In genomic region chr11:84480451-84480850, GRCm38 (mm10) we compare ENCODE assay signal across 18 mouse cellular contexts. TPM values are rescaled to one million over a fixed set of nuclear protein-coding genes. Genes with fewer than 3 reads are reported as not detected.
A peak's percentile ranks its signal among the peaks of the same experiment; 100 is the strongest.
DNase-seq lines count a peak whose midpoint lies in the region; ATAC-seq and TF ChIP-seq lines count a peak whose summit lies in the region.
"Had no signal": no experiment of that assay in that cellular context is flagged by ENCODE, and none has a peak within 500 bp of the region (broad histone marks: within the 10 kb centered on the region; RNA-seq: fewer than 3 reads in every experiment).

No protein-coding gene starts in this region.

- H3K27me3 ChIP-seq in embryonic facial prominence, embryonic 14.5 days (replicated peaks; ENCODE audit: control insufficient read depth, insufficient read depth, low read length) = no peaks in the 10 kb centered on the region
- no peaks in the 10 kb centered on the region for H3K27me3 ChIP-seq in embryonic facial prominence, embryonic 10.5 days (replicated peaks; ENCODE audit: low read depth, poor library complexity, severe bottlenecking)
- no peaks in the 10 kb centered on the region for H3K27me3 ChIP-seq in kidney, postnatal 0 days (ENCODE audit: insufficient read depth, low read length)
- H3K27me3 ChIP-seq in forebrain, embryonic 11.5 days (ENCODE audit: control insufficient read depth, insufficient read depth, low read length) = no peaks in the 10 kb centered on the region
- H3K27me3 ChIP-seq: intestine, embryonic 15.5 days; lung, embryonic 15.5 days; neural tube, embryonic 13.5 days had no signal

- no peak overlapping the region for H3K4me3 ChIP-seq in embryonic facial prominence, embryonic 14.5 days (ENCODE audit: low read depth, low read length)
- no peak overlapping the region for H3K4me3 ChIP-seq in embryonic facial prominence, embryonic 10.5 days
- no peak overlapping the region for H3K4me3 ChIP-seq in kidney, postnatal 0 days (replicated peaks; ENCODE audit: low read depth, low read length)
- H3K4me3 ChIP-seq in lung, adult 2 months (replicated peaks; ENCODE audit: extremely low read depth, low read depth, low read length) = no peak overlapping the region
- H3K4me3 ChIP-seq in forebrain, embryonic 11.5 days (ENCODE audit: low read depth, low read length) = no peak overlapping the region
- H3K4me3 ChIP-seq: hindbrain, embryonic 10.5 days; intestine, embryonic 15.5 days; lung, embryonic 15.5 days; neural tube, embryonic 13.5 days had no signal

- no peak overlapping the region for H3K9ac ChIP-seq in embryonic facial prominence, embryonic 14.5 days (ENCODE audit: low read depth, low read length)
- no peak overlapping the region for H3K9ac ChIP-seq in kidney, postnatal 0 days (ENCODE audit: low read depth, low read length)
- no peak overlapping the region for H3K9ac ChIP-seq in forebrain, embryonic 11.5 days (ENCODE audit: low read length)
- H3K9ac ChIP-seq: intestine, embryonic 15.5 days; lung, embryonic 15.5 days; neural tube, embryonic 13.5 days had no signal

- no peaks in the 10 kb centered on the region for H3K36me3 ChIP-seq in embryonic facial prominence, embryonic 14.5 days (ENCODE audit: control insufficient read depth, insufficient read depth, low read length)
- H3K36me3 ChIP-seq in embryonic facial prominence, embryonic 10.5 days (replicated peaks) = no peaks in the 10 kb centered on the region
- no peaks in the 10 kb centered on the region for H3K36me3 ChIP-seq in kidney, postnatal 0 days (ENCODE audit: insufficient read depth, low read length)
- H3K36me3 ChIP-seq in forebrain, embryonic 11.5 days (ENCODE audit: control insufficient read depth, insufficient read depth, low read length) = no peaks in the 10 kb centered on the region
- H3K36me3 ChIP-seq: hindbrain, embryonic 10.5 days; intestine, embryonic 15.5 days; lung, embryonic 15.5 days; neural tube, embryonic 13.5 days had no signal

- H3K9me3 ChIP-seq in embryonic facial prominence, embryonic 14.5 days (ENCODE audit: control insufficient read depth, low read length) = no peaks in the 10 kb centered on the region
- no peaks in the 10 kb centered on the region for H3K9me3 ChIP-seq in embryonic facial prominence, embryonic 10.5 days
- H3K9me3 ChIP-seq in kidney, postnatal 0 days (replicated peaks; ENCODE audit: low read length) = no peaks in the 10 kb centered on the region
- H3K9me3 ChIP-seq in forebrain, embryonic 11.5 days (ENCODE audit: control insufficient read depth, low read length) = no peaks in the 10 kb centered on the region
- H3K9me3 ChIP-seq: hindbrain, embryonic 10.5 days; intestine, embryonic 15.5 days; lung, embryonic 15.5 days; neural tube, embryonic 13.5 days had no signal

- H3K4me2 ChIP-seq in embryonic facial prominence, embryonic 14.5 days (ENCODE audit: low read depth, low read length) = no peak overlapping the region
- no peak overlapping the region for H3K4me2 ChIP-seq in kidney, postnatal 0 days (ENCODE audit: low read length)
- no peak overlapping the region for H3K4me2 ChIP-seq in forebrain, embryonic 11.5 days (ENCODE audit: low read depth, low read length, severe bottlenecking)
- H3K4me2 ChIP-seq: intestine, embryonic 15.5 days; lung, embryonic 15.5 days; neural tube, embryonic 13.5 days had no signal

- no peak overlapping the region for H3K27ac ChIP-seq in embryonic facial prominence, embryonic 14.5 days (replicated peaks; ENCODE audit: low read depth, low read length)
- H3K27ac ChIP-seq in embryonic facial prominence, embryonic 10.5 days (replicated peaks) = no peak overlapping the region
- no peak overlapping the region for H3K27ac ChIP-seq in kidney, postnatal 0 days
- H3K27ac ChIP-seq in forebrain, embryonic 11.5 days (ENCODE audit: low read depth, low read length) = no peak overlapping the region
- H3K27ac ChIP-seq: hindbrain, embryonic 10.5 days; lung, embryonic 15.5 days had no signal

- H3K4me1 ChIP-seq in embryonic facial prominence, embryonic 14.5 days (ENCODE audit: control insufficient read depth, insufficient read depth, low read length) = peaks cover 7% of the 10 kb centered on the region; the same call in 1 of the 2 replicates
- H3K4me1 ChIP-seq in embryonic facial prominence, embryonic 10.5 days = no peaks in the 10 kb centered on the region; the same call in 1 of the 2 replicates
- no peaks in the 10 kb centered on the region for H3K4me1 ChIP-seq in kidney, postnatal 0 days (replicated peaks; ENCODE audit: insufficient read depth, low read length)
- no peaks in the 10 kb centered on the region; the same call in 1 of the 2 replicates for H3K4me1 ChIP-seq in lung, adult 2 months (ENCODE audit: control insufficient read depth, insufficient read depth, low read length)
- H3K4me1 ChIP-seq in forebrain, embryonic 11.5 days (replicated peaks; ENCODE audit: control insufficient read depth, insufficient read depth, low read length) = peaks cover 3% of the 10 kb centered on the region
- H3K4me1 ChIP-seq: intestine, embryonic 15.5 days had no signal

- WGBS in embryonic facial prominence, embryonic 14.5 days = 53% methylated on average over 3 of the region's 3 CpGs
- WGBS in embryonic facial prominence, embryonic 10.5 days = 82% methylated on average over 3 of the region's 3 CpGs
- 56% methylated on average over 3 of the region's 3 CpGs for WGBS in kidney, postnatal 0 days
- WGBS in lung, adult 2 months = 42% methylated on average over 3 of the region's 3 CpGs
- WGBS in forebrain, embryonic 11.5 days = 66% methylated on average over 3 of the region's 3 CpGs

- DNase-seq in embryonic facial prominence, embryonic 14.5 days (ENCODE audit: low spot score) = peak; percentile 33
- no peak for DNase-seq in embryonic facial prominence, embryonic 10.5 days (ENCODE audit: low spot score)
- DNase-seq in kidney, postnatal 0 days (ENCODE audit: low spot score) = peak; percentile 36
- DNase-seq in kidney, adult 11 months = no peak
- DNase-seq in lung, postnatal 36 days = peak; percentile 10
- no peak for DNase-seq in lung, adult 2 months
- DNase-seq in brain, embryonic 14.5 days (ENCODE audit: low read depth) = peak; percentile 41
- DNase-seq in forebrain, embryonic 11.5 days (ENCODE audit: low spot score) = no peak
- DNase-seq: left cerebral cortex, postnatal 4 days; right cerebral cortex, postnatal 25 days; thymus, postnatal 25 days had no signal

- TF ChIP-seq CTCF in kidney, postnatal 0 days (IDR thresholded peaks at IDR 0.05; ENCODE audit: low read depth) = no peak
- TF ChIP-seq CTCF in lung, adult 2 months (IDR thresholded peaks at IDR 0.05; ENCODE audit: insufficient read depth, low read length) = no peak
- TF ChIP-seq CTCF in brain, embryonic 14.5 days (IDR thresholded peaks at IDR 0.05; ENCODE audit: borderline replicate concordance, extremely low read depth, insufficient read depth, insufficient read length) = no peak

- no peak for ATAC-seq in embryonic facial prominence, embryonic 14.5 days (ENCODE audit: low read depth)
- ATAC-seq in kidney, postnatal 0 days (replicated peaks; ENCODE audit: low FRiP score, low read depth) = no peak
- ATAC-seq in forebrain, embryonic 11.5 days (replicated peaks; ENCODE audit: low FRiP score) = no peak
- ATAC-seq: forebrain, embryonic 16.5 days; intestine, embryonic 15.5 days had no signal

- no peak for TF ChIP-seq POLR2A in lung, adult 2 months (IDR thresholded peaks at IDR 0.05; ENCODE audit: borderline replicate concordance, extremely low read depth, low read depth, low read length)
- no peak for TF ChIP-seq POLR2A in brain, embryonic 14.5 days (IDR thresholded peaks at IDR 0.05; ENCODE audit: borderline replicate concordance, extremely low read depth, insufficient read depth, insufficient read length, poor library complexity, severe bottlenecking)

RNA-seq across cellular contexts. Expression of gene Aatf, which starts 32.9 kb away (rescaled TPM):
- 39.9 and 40.3 TPM in 2 replicates for polyA plus RNA-seq in embryonic facial prominence, embryonic 14.5 days (2014; fragmentation: Nextera tagmentation; extraction: Ambion mirVana)
- 57.9 and 58.3 TPM in 2 replicates for polyA plus RNA-seq in embryonic facial prominence, embryonic 10.5 days (2016; fragmentation: Nextera tagmentation; extraction: Ambion mirVana)
- polyA plus RNA-seq in kidney, postnatal 0 days (2015; fragmentation: Nextera tagmentation; extraction: Ambion mirVana) = 40.7 and 45.0 TPM in 2 replicates
- 2.9 and 4.4 TPM in 2 replicates for polyA plus RNA-seq in lung, adult 2 months (2012; rRNA removed)
- polyA plus RNA-seq in brain, embryonic 14.5 days (2012; rRNA removed) = 7.1 and 14.6 TPM in 2 replicates
- polyA plus RNA-seq in forebrain, embryonic 11.5 days (2014; fragmentation: Nextera tagmentation; extraction: Ambion mirVana) = 53.6 and 54.8 TPM in 2 replicates

RNA-seq across cellular contexts. Expression of gene Lhx1, which starts 44.9 kb away (rescaled TPM):
- polyA plus RNA-seq in embryonic facial prominence, embryonic 14.5 days (2014; fragmentation: Nextera tagmentation; extraction: Ambion mirVana) = 0.07 and 0.11 TPM in 2 replicates
- polyA plus RNA-seq in embryonic facial prominence, embryonic 10.5 days (2016; fragmentation: Nextera tagmentation; extraction: Ambion mirVana) = 1.4 and 2.4 TPM in 2 replicates
- polyA plus RNA-seq in kidney, postnatal 0 days (2015; fragmentation: Nextera tagmentation; extraction: Ambion mirVana) = 25.3 and 28.9 TPM in 2 replicates
- polyA plus RNA-seq in lung, adult 2 months (2012; rRNA removed) = not detected in 2 replicates
- 36.2 and 64.4 TPM in 2 replicates for polyA plus RNA-seq in brain, embryonic 14.5 days (2012; rRNA removed)
- polyA plus RNA-seq in forebrain, embryonic 11.5 days (2014; fragmentation: Nextera tagmentation; extraction: Ambion mirVana) = 9.4 and 10.9 TPM in 2 replicates
- polyA plus RNA-seq: heart, embryonic 14.5 days; liver, adult 2 months had no signal

Comparison
In these comparisons a context has a peak if more than half of its experiments do, and no peak if none do; other contexts are left out.
1. DNase-seq: peak in embryonic facial prominence, embryonic 14.5 days (single experiment), kidney, postnatal 0 days (single experiment), lung, postnatal 36 days (single experiment) and brain, embryonic 14.5 days (single experiment); none in embryonic facial prominence, embryonic 10.5 days (single experiment), kidney, adult 11 months (single experiment), lung, adult 2 months (single experiment) and forebrain, embryonic 11.5 days (single experiment).